Mouse (Mus musculus): Measurements from ENCODE around the gene Mex3a. TPM values are rescaled to one million over a fixed set of nuclear protein-coding genes. Genes with fewer than 3 reads are reported as not detected.

Mex3a gene
- total and polyA plus RNA-seq, 2 experiments, result under 0.01 to 0.04 TPM

GRCm38 (mm10) chr3:88538271-88539145 is 6.3 kb downstream of the Mex3a start:
- no peaks in the 10 kb centered on the region for H3K27me3 ChIP-seq (ENCODE audit: control insufficient read depth, insufficient read depth, low read length)
- no peak overlapping the region for H3K9ac ChIP-seq (ENCODE audit: low read depth, low read length)
- H3K79me2 ChIP-seq (ENCODE audit: control insufficient read depth, insufficient read depth, low read length), result no peaks in the 10 kb centered on the region
- no peak overlapping the region for H3K4me3 ChIP-seq (ENCODE audit: insufficient read depth, low read depth, low read length)
- 85% methylated on average over 9 of the region's 9 CpGs for WGBS
- no peak overlapping the region for H3K27ac ChIP-seq (replicated peaks; ENCODE audit: insufficient read depth, low read depth, low read length)
- TF ChIP-seq POLR2A (IDR thresholded peaks at IDR 0.05; ENCODE audit: extremely low read depth, insufficient read depth, low read length), result no peak
- TF ChIP-seq CTCF (IDR thresholded peaks at IDR 0.05; ENCODE audit: low read depth, low read length), result no peak
- no peaks in the 10 kb centered on the region for H3K36me3 ChIP-seq (ENCODE audit: control insufficient read depth, insufficient read depth, low read length)
- DNase-seq (ENCODE audit: extremely low read depth, low read depth, low spot score), result no peak
- no peaks in the 10 kb centered on the region for H3K4me1 ChIP-seq (ENCODE audit: control insufficient read depth, insufficient read depth, low read length)

GRCm38 (mm10) chr3:88539397-88539796 is 7.2 kb downstream of the Mex3a start:
- 60% methylated on average over 3 of the region's 3 CpGs for WGBS
- Histone ChIP-seq H3K9ac (ENCODE audit: low read depth, low read length) (no peak overlapping the region), H3K27me3 (ENCODE audit: control insufficient read depth, insufficient read depth, low read length) (no peaks in the 10 kb centered on the region), H3K4me3 (ENCODE audit: insufficient read depth, low read depth, low read length) (no peak overlapping the region), H3K27ac (replicated peaks; ENCODE audit: insufficient read depth, low read depth, low read length) (no peak overlapping the region), H3K79me2 (ENCODE audit: control insufficient read depth, insufficient read depth, low read length) (no peaks in the 10 kb centered on the region), H3K36me3 (ENCODE audit: control insufficient read depth, insufficient read depth, low read length) (no peaks in the 10 kb centered on the region), H3K4me1 (ENCODE audit: control insufficient read depth, insufficient read depth, low read length) (no peaks in the 10 kb centered on the region)
- TF ChIP-seq CTCF (IDR thresholded peaks at IDR 0.05; ENCODE audit: low read depth, low read length), result no peak
- TF ChIP-seq POLR2A (IDR thresholded peaks at IDR 0.05; ENCODE audit: extremely low read depth, insufficient read depth, low read length), result no peak
- DNase-seq (ENCODE audit: extremely low read depth, low read depth, low spot score), result no peak

- H3K4me3 ChIP-seq (ENCODE audit: insufficient read depth, low read depth, low read length), result no peak overlapping the region
- no peaks in the 10 kb centered on the region for H3K79me2 ChIP-seq (ENCODE audit: control insufficient read depth, insufficient read depth, low read length)
- H3K9ac ChIP-seq (ENCODE audit: low read depth, low read length), result no peak overlapping the region
- no peaks in the 10 kb centered on the region for H3K4me1 ChIP-seq (ENCODE audit: control insufficient read depth, insufficient read depth, low read length)
- no peaks in the 10 kb centered on the region for H3K36me3 ChIP-seq (ENCODE audit: control insufficient read depth, insufficient read depth, low read length)
- DNase-seq (ENCODE audit: extremely low read depth, low read depth, low spot score), result no peak
- H3K27me3 ChIP-seq (ENCODE audit: control insufficient read depth, insufficient read depth, low read length), result no peaks in the 10 kb centered on the region
- WGBS, result 86% methylated on average over 5 of the region's 5 CpGs
- H3K27ac ChIP-seq (replicated peaks; ENCODE audit: insufficient read depth, low read depth, low read length), result no peak overlapping the region
- no peak for TF ChIP-seq CTCF (IDR thresholded peaks at IDR 0.05; ENCODE audit: low read depth, low read length)
- no peak for TF ChIP-seq POLR2A (IDR thresholded peaks at IDR 0.05; ENCODE audit: extremely low read depth, insufficient read depth, low read length)
Measured at GRCm38 (mm10) chr3:88540085-88540484, 7.9 kb downstream of the Mex3a start.

GRCm38 (mm10) chr3:88541622-88542401 is 9.6 kb downstream of the Mex3a start:
- 88% methylated on average over 7 of the region's 7 CpGs for WGBS
- no peak overlapping the region for H3K4me3 ChIP-seq (ENCODE audit: insufficient read depth, low read depth, low read length)
- TF ChIP-seq POLR2A (IDR thresholded peaks at IDR 0.05; ENCODE audit: extremely low read depth, insufficient read depth, low read length) (no peak), CTCF (IDR thresholded peaks at IDR 0.05; ENCODE audit: low read depth, low read length) (no peak)

GRCm38 (mm10) chr3:88542486-88542885 is 10.3 kb downstream of the Mex3a start:
- no peaks in the 10 kb centered on the region for H3K4me1 ChIP-seq (ENCODE audit: control insufficient read depth, insufficient read depth, low read length)
- 91% methylated on average over 4 of the region's 4 CpGs for WGBS
- TF ChIP-seq POLR2A (IDR thresholded peaks at IDR 0.05; ENCODE audit: extremely low read depth, insufficient read depth, low read length) (no peak), CTCF (IDR thresholded peaks at IDR 0.05; ENCODE audit: low read depth, low read length) (no peak)

More at GRCm38 (mm10) chr3:88541622-88542401, 9.6 kb downstream of the Mex3a start:
- no peak overlapping the region for H3K27ac ChIP-seq (replicated peaks; ENCODE audit: insufficient read depth, low read depth, low read length)
- H3K36me3 ChIP-seq (ENCODE audit: control insufficient read depth, insufficient read depth, low read length), result no peaks in the 10 kb centered on the region
- DNase-seq (ENCODE audit: extremely low read depth, low read depth, low spot score), result no peak
- H3K27me3 ChIP-seq (ENCODE audit: control insufficient read depth, insufficient read depth, low read length), result no peaks in the 10 kb centered on the region
- H3K79me2 ChIP-seq (ENCODE audit: control insufficient read depth, insufficient read depth, low read length), result no peaks in the 10 kb centered on the region
- no peak overlapping the region for H3K9ac ChIP-seq (ENCODE audit: low read depth, low read length)
- H3K4me1 ChIP-seq (ENCODE audit: control insufficient read depth, insufficient read depth, low read length), result no peaks in the 10 kb centered on the region

More at GRCm38 (mm10) chr3:88542486-88542885, 10.3 kb downstream of the Mex3a start:
- Histone ChIP-seq H3K4me3 (ENCODE audit: insufficient read depth, low read depth, low read length) (no peak overlapping the region), H3K27me3 (ENCODE audit: control insufficient read depth, insufficient read depth, low read length) (no peaks in the 10 kb centered on the region), H3K36me3 (ENCODE audit: control insufficient read depth, insufficient read depth, low read length) (no peaks in the 10 kb centered on the region), H3K27ac (replicated peaks; ENCODE audit: insufficient read depth, low read depth, low read length) (no peak overlapping the region), H3K9ac (ENCODE audit: low read depth, low read length) (no peak overlapping the region), H3K79me2 (ENCODE audit: control insufficient read depth, insufficient read depth, low read length) (no peaks in the 10 kb centered on the region)
- DNase-seq (ENCODE audit: extremely low read depth, low read depth, low spot score), result no peak

All from liver, adult 2 months (tissue).